Mouse (Mus musculus): ENCODE measurements at regions not wholly inside any gene's neighbourhood (a gene's known extent, or its start where the extent isn't known, plus 50 kb on each side); places are given as distances from the start of the nearest gene placed in this dataset.

- 89% methylated on average over 3 of the region's 3 CpGs for WGBS
- TF ChIP-seq CTCF (IDR thresholded peaks at IDR 0.05; ENCODE audit: borderline replicate concordance, insufficient read depth, low read depth, low read length) (no peak), POLR2A (IDR thresholded peaks at IDR 0.05; ENCODE audit: borderline replicate concordance, insufficient read depth, low read length) (no peak)
- no peak overlapping the region for H3K4me3 ChIP-seq (replicated peaks; ENCODE audit: insufficient read depth, low read depth, low read length)
- DNase-seq = no peak
- no peaks in the 10 kb centered on the region for H3K4me1 ChIP-seq (ENCODE audit: control insufficient read depth, insufficient read depth, low read length)
- H3K27me3 ChIP-seq (ENCODE audit: control insufficient read depth, insufficient read depth, low read length) = no peaks in the 10 kb centered on the region
- no peak overlapping the region for H3K27ac ChIP-seq (ENCODE audit: insufficient read depth, low read length)
Observed at GRCm38 (mm10) chr1:81904056-81904455, 328.9 kb upstream of the Gm9747 start.

GRCm38 (mm10) chr1:81912607-81913006, 320.3 kb upstream of the Gm9747 start:
- H3K27me3 ChIP-seq (ENCODE audit: control insufficient read depth, insufficient read depth, low read length) = no peaks in the 10 kb centered on the region
- TF ChIP-seq POLR2A (IDR thresholded peaks at IDR 0.05; ENCODE audit: borderline replicate concordance, insufficient read depth, low read length) = no peak
- TF ChIP-seq CTCF (IDR thresholded peaks at IDR 0.05; ENCODE audit: borderline replicate concordance, insufficient read depth, low read depth, low read length) = no peak
- no peak overlapping the region for H3K4me3 ChIP-seq (replicated peaks; ENCODE audit: insufficient read depth, low read depth, low read length)
- no peak for DNase-seq
- no peak overlapping the region for H3K27ac ChIP-seq (ENCODE audit: insufficient read depth, low read length)
- no peaks in the 10 kb centered on the region for H3K4me1 ChIP-seq (ENCODE audit: control insufficient read depth, insufficient read depth, low read length)

- Histone ChIP-seq H3K27me3 (ENCODE audit: control insufficient read depth, insufficient read depth, low read length) (no peaks in the 10 kb centered on the region), H3K4me1 (ENCODE audit: control insufficient read depth, insufficient read depth, low read length) (no peaks in the 10 kb centered on the region), H3K27ac (ENCODE audit: insufficient read depth, low read length) (no peak overlapping the region), H3K4me3 (replicated peaks; ENCODE audit: insufficient read depth, low read depth, low read length) (no peak overlapping the region)
- no peak for TF ChIP-seq POLR2A (IDR thresholded peaks at IDR 0.05; ENCODE audit: borderline replicate concordance, insufficient read depth, low read length)
- TF ChIP-seq CTCF (IDR thresholded peaks at IDR 0.05; ENCODE audit: borderline replicate concordance, insufficient read depth, low read depth, low read length) = no peak
- 86% methylated on average over 4 of the region's 4 CpGs for WGBS
- DNase-seq = no peak
Observed at GRCm38 (mm10) chr1:81913561-81913964, 319.3 kb upstream of the Gm9747 start.

- DNase-seq = no peak
- Histone ChIP-seq H3K27me3 (ENCODE audit: control insufficient read depth, insufficient read depth, low read length) (no peaks in the 10 kb centered on the region), H3K4me1 (ENCODE audit: control insufficient read depth, insufficient read depth, low read length) (no peaks in the 10 kb centered on the region), H3K4me3 (replicated peaks; ENCODE audit: insufficient read depth, low read depth, low read length) (no peak overlapping the region), H3K27ac (ENCODE audit: insufficient read depth, low read length) (no peak overlapping the region)
- no peak for TF ChIP-seq CTCF (IDR thresholded peaks at IDR 0.05; ENCODE audit: borderline replicate concordance, insufficient read depth, low read depth, low read length)
- no peak for TF ChIP-seq POLR2A (IDR thresholded peaks at IDR 0.05; ENCODE audit: borderline replicate concordance, insufficient read depth, low read length)
- WGBS = 91% methylated on average over 2 of the region's 2 CpGs
Observed at GRCm38 (mm10) chr1:81916840-81917239, 316.1 kb upstream of the Gm9747 start.

- H3K27me3 ChIP-seq (ENCODE audit: control insufficient read depth, insufficient read depth, low read length) = no peaks in the 10 kb centered on the region
- no peak for DNase-seq
- 66% methylated on average over 5 of the region's 5 CpGs for WGBS
- H3K4me1 ChIP-seq (ENCODE audit: control insufficient read depth, insufficient read depth, low read length) = no peaks in the 10 kb centered on the region
- H3K27ac ChIP-seq (ENCODE audit: insufficient read depth, low read length) = no peak overlapping the region
- no peak for TF ChIP-seq POLR2A (IDR thresholded peaks at IDR 0.05; ENCODE audit: borderline replicate concordance, insufficient read depth, low read length)
- H3K4me3 ChIP-seq (replicated peaks; ENCODE audit: insufficient read depth, low read depth, low read length) = no peak overlapping the region
Observed at GRCm38 (mm10) chr1:81927721-81928120, 305.2 kb upstream of the Gm9747 start.

GRCm38 (mm10) chr1:81933064-81933463, 299.8 kb upstream of the Gm9747 start:
- Histone ChIP-seq H3K4me1 (ENCODE audit: control insufficient read depth, insufficient read depth, low read length) (no peaks in the 10 kb centered on the region), H3K27ac (ENCODE audit: insufficient read depth, low read length) (no peak overlapping the region), H3K27me3 (ENCODE audit: control insufficient read depth, insufficient read depth, low read length) (no peaks in the 10 kb centered on the region), H3K4me3 (replicated peaks; ENCODE audit: insufficient read depth, low read depth, low read length) (no peak overlapping the region)
- TF ChIP-seq POLR2A (IDR thresholded peaks at IDR 0.05; ENCODE audit: borderline replicate concordance, insufficient read depth, low read length) (no peak), CTCF (IDR thresholded peaks at IDR 0.05; ENCODE audit: borderline replicate concordance, insufficient read depth, low read depth, low read length) (no peak)
- no peak for DNase-seq

- no peak for DNase-seq
- Histone ChIP-seq H3K4me1 (ENCODE audit: control insufficient read depth, insufficient read depth, low read length) (no peaks in the 10 kb centered on the region), H3K27ac (ENCODE audit: insufficient read depth, low read length) (no peak overlapping the region), H3K4me3 (replicated peaks; ENCODE audit: insufficient read depth, low read depth, low read length) (no peak overlapping the region), H3K27me3 (ENCODE audit: control insufficient read depth, insufficient read depth, low read length) (no peaks in the 10 kb centered on the region)
- no peak for TF ChIP-seq CTCF (IDR thresholded peaks at IDR 0.05; ENCODE audit: borderline replicate concordance, insufficient read depth, low read depth, low read length)
- no peak for TF ChIP-seq POLR2A (IDR thresholded peaks at IDR 0.05; ENCODE audit: borderline replicate concordance, insufficient read depth, low read length)
- WGBS = 37% methylated on average over 5 of the region's 5 CpGs
Observed at GRCm38 (mm10) chr1:81945236-81945635, 287.7 kb upstream of the Gm9747 start.

GRCm38 (mm10) chr1:81950140-81950550, 282.8 kb upstream of the Gm9747 start:
- no peaks in the 10 kb centered on the region for H3K27me3 ChIP-seq (ENCODE audit: control insufficient read depth, insufficient read depth, low read length)
- no peak overlapping the region for H3K27ac ChIP-seq (ENCODE audit: insufficient read depth, low read length)
- H3K4me3 ChIP-seq (replicated peaks; ENCODE audit: insufficient read depth, low read depth, low read length) = no peak overlapping the region
- WGBS = 76% methylated on average over 3 of the region's 3 CpGs
- DNase-seq = no peak
- TF ChIP-seq POLR2A (IDR thresholded peaks at IDR 0.05; ENCODE audit: borderline replicate concordance, insufficient read depth, low read length) (no peak), CTCF (IDR thresholded peaks at IDR 0.05; ENCODE audit: borderline replicate concordance, insufficient read depth, low read depth, low read length) (no peak)
- no peaks in the 10 kb centered on the region for H3K4me1 ChIP-seq (ENCODE audit: control insufficient read depth, insufficient read depth, low read length)
